Mouse (Mus musculus) midbrain, embryonic 13.5 days (tissue): ENCODE measurements at regions not wholly inside any gene's neighbourhood (a gene's known extent, or its start where the extent isn't known, plus 50 kb on each side); places are given as distances from the start of the nearest gene placed in this dataset.

Experiments used
- ATAC-seq: fragments of 200-750 bp; cut with Nextera tagmentation; 2 replicates; pipeline ENCODE4 v1.8.0; 2017; ENCODE audit warnings: mild to moderate bottlenecking, moderate TSS enrichment, moderate library complexity
- H3K27ac ChIP-seq: fragments of 300-500 bp; sonication (generic); 2 replicates; pipeline ENCODE4 v1.5.1; 2015; ENCODE audit warnings: inconsistent platforms, mild to moderate bottlenecking, moderate library complexity
- H3K27me3 ChIP-seq: fragments of 300-500 bp; sonication (generic); 2 replicates; pipeline ENCODE4 v1.6.1; 2015; ENCODE audit warnings: mild to moderate bottlenecking, inconsistent platforms
- H3K36me3 ChIP-seq: fragments of 300-500 bp; sonication (generic); 2 replicates; pipeline ENCODE4 v1.6.1; 2015; ENCODE audit warnings: mild to moderate bottlenecking, inconsistent platforms
- H3K4me1 ChIP-seq: fragments of 300-500 bp; sonication (generic); replicated peaks from 2 replicates; pipeline ENCODE4 v1.6.1; 2015; ENCODE audit warnings: inconsistent platforms
- H3K4me2 ChIP-seq: fragments of 300-500 bp; sonication (generic); replicated peaks from 2 replicates; pipeline ENCODE4 v1.6.1; 2015; ENCODE audit warnings: moderate library complexity, mild to moderate bottlenecking, inconsistent platforms
- H3K4me3 ChIP-seq: fragments of 300-500 bp; sonication (generic); replicated peaks from 2 replicates; pipeline ENCODE4 v1.5.1; 2015; ENCODE audit warnings: mild to moderate bottlenecking, inconsistent platforms
- H3K9ac ChIP-seq: fragments of 300-500 bp; sonication (generic); replicated peaks from 2 replicates; pipeline ENCODE4 v1.6.1; 2015; ENCODE audit warnings: mild to moderate bottlenecking, inconsistent platforms
- H3K9me3 ChIP-seq: fragments of 300-500 bp; sonication (generic); 2 replicates; pipeline ENCODE4 v1.6.1; 2016; ENCODE audit warnings: mild to moderate bottlenecking, inconsistent platforms
- WGBS: fragments of 180-500 bp; shearing (Covaris S2); methylation state at CpG from one replicate; pipeline ENCODE4 v1.1.7; 2015; 5-methylcytosine and 5-hydroxymethylcytosine counted together

DNA sequence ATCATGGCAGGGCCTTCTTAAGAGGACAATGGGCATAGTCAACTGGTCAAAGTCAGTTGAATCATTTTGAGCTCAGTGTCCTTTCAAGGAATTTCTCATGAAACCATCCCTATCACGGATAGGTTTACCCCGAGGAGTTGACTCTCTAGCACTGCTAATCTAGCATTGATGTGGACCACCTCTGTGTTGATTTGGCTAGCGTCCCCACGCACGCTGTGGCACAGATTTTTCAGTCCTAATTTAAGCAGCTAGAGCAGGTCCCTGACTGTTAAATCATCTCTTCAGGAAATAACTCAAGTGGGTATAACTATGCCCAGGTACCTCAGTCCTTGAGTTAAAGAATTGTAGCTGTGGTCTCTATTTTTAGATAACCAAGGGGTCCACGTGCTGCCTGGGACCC is 80.0 kb upstream of the Galnt5 start:
- Histone ChIP-seq H3K4me1 (no peaks in the 10 kb centered on the region), H3K9me3 (no peaks in the 10 kb centered on the region), H3K9ac (no peak overlapping the region), H3K4me2 (no peak overlapping the region), H3K4me3 (no peak overlapping the region), H3K36me3 (no peaks in the 10 kb centered on the region), H3K27me3 (no peaks in the 10 kb centered on the region), H3K27ac (no peak overlapping the region)
- WGBS = 90% methylated on average over 6 of the region's 6 CpGs
- ATAC-seq = no peak

DNA sequence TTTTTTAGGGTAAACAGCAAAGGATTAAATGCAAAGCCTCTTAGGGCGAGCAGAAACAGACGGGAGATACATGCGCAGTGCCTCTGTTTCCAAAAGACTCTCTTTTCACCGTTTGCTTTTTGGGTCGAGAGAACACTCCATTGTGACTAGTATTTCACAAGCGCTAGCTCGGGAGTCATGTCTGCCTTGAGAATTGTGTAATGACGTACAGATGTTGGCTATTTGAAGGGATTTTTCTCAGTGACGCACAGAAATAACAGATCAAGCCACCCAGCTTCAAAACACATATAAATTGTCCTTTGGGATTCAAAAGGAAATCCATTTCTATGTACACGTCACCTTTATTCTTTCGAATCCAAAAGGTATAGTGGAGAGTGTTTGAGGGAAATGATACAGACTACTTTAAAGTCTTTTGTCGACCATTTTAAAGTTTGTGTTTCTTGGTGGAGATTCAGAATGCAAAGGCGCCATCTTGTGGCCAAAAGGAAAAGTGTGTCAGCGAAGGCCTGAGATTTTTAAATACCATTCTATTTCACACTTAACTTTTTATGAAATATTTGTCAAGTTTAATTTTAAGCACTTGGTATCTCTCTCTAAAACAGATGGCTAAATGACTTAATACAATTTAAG is 78.5 kb upstream of the Galnt5 start:
- Histone ChIP-seq H3K4me3 (no peak overlapping the region), H3K9ac (no peak overlapping the region), H3K4me2 (0 out of 2 replicates have a peak overlapping the region, but pooled peaks have one; percentile 12), H3K36me3 (no peaks in the 10 kb centered on the region), H3K4me1 (no peaks in the 10 kb centered on the region), H3K27ac (no peak overlapping the region), H3K27me3 (no peaks in the 10 kb centered on the region), H3K9me3 (no peaks in the 10 kb centered on the region)
- ATAC-seq = no peak
- 42% methylated on average over 14 of the region's 14 CpGs for WGBS

- ATAC-seq = no peak
- no peaks in the 10 kb centered on the region for H3K27me3 ChIP-seq
- 66% methylated on average over 5 of the region's 5 CpGs for WGBS
- no peak overlapping the region for H3K27ac ChIP-seq
- no peaks in the 10 kb centered on the region for H3K4me1 ChIP-seq
- H3K9me3 ChIP-seq = no peaks in the 10 kb centered on the region
- H3K4me2 ChIP-seq = no peak overlapping the region
- no peak overlapping the region for H3K4me3 ChIP-seq
- no peaks in the 10 kb centered on the region for H3K36me3 ChIP-seq
- no peak overlapping the region for H3K9ac ChIP-seq
Observed at GRCm38 (mm10) chr2:57934062-57934822, 63.4 kb upstream of the Galnt5 start.
